Mouse (Mus musculus) spleen, adult 2 months (tissue): ENCODE data around the gene Krt23. TPM values are rescaled to one million over a fixed set of nuclear protein-coding genes. Genes with fewer than 3 reads are reported as not detected.

ENCODE experiments used
- DNase-seq, 2 experiments: peaks; one replicate each; pipeline versions ENCODE4 v3.0.0 to v3.0.0-alpha.2; 2012 to 2021; ENCODE audit warnings: low spot score in 2 of 2, low read depth in 1 of 2
- H3K27ac ChIP-seq: fragments of 200-500 bp; 2 replicates; pipeline ENCODE4 v1.5.1; 2012; ENCODE audit warnings: low read length, inconsistent platforms; ENCODE audit not compliant: insufficient read depth
- H3K27me3 ChIP-seq: fragments of 200-500 bp; 2 replicates; pipeline ENCODE4 v1.6.1; 2012; ENCODE audit warnings: mild to moderate bottlenecking, moderate library complexity, low read length, inconsistent platforms; ENCODE audit not compliant: control insufficient read depth, insufficient read depth
- H3K36me3 ChIP-seq: fragments of 200-500 bp; 2 replicates; pipeline ENCODE4 v1.6.1; 2012; ENCODE audit warnings: mild to moderate bottlenecking, low read length, inconsistent platforms; ENCODE audit not compliant: control insufficient read depth, insufficient read depth
- H3K4me1 ChIP-seq: fragments of 200-500 bp; 2 replicates; pipeline ENCODE4 v1.6.1; 2011; ENCODE audit warnings: inconsistent platforms; ENCODE audit not compliant: control insufficient read depth, insufficient read depth, insufficient read length
- H3K4me3 ChIP-seq: fragments of 200-500 bp; 2 replicates; pipeline ENCODE4 v1.5.1; 2011; ENCODE audit warnings: mild to moderate bottlenecking, inconsistent platforms; ENCODE audit not compliant: insufficient read depth, insufficient read length; ENCODE audit errors: extremely low read depth
- CTCF ChIP-seq: fragments of 200-500 bp; IDR thresholded peaks from 2 replicates; pipeline ENCODE4 v1.5.1; 2011; ENCODE audit warnings: mild to moderate bottlenecking, inconsistent platforms; ENCODE audit not compliant: insufficient read depth, insufficient read length, insufficient replicate concordance; ENCODE audit errors: extremely low read depth
- POLR2A ChIP-seq: fragments of 200-500 bp; IDR thresholded peaks from 2 replicates; pipeline ENCODE4 v1.6.1; 2011; ENCODE audit warnings: low read depth, low read length, inconsistent platforms
- WGBS: fragments of 180-500 bp; shearing (Covaris S2); methylation state at CpG from one replicate; pipeline ENCODE4 v1.1.7; 2018; 5-methylcytosine and 5-hydroxymethylcytosine counted together
- polyA plus RNA-seq: library from polyadenylated mRNA; depleted of rRNA; stranded (reverse); fragments of >200 nt; gene quantifications from 2 replicates; pipeline ENCODE4 v1.2.3, GENCODE M21; 2012

The Krt23 gene
- polyA plus RNA-seq, 1 experiment, result 0.06 TPM

GRCm38 (mm10) chr11:99472405-99472804 is 20.5 kb downstream of the Krt23 start:
- H3K36me3 ChIP-seq, result no peaks in the 10 kb centered on the region
- 61% methylated on average over 4 of the region's 4 CpGs for WGBS
- H3K27ac ChIP-seq, result no peak overlapping the region
- no peaks in the 10 kb centered on the region for H3K27me3 ChIP-seq
- TF ChIP-seq CTCF (no peak), POLR2A (no peak)
- H3K4me3 ChIP-seq, result no peak overlapping the region
- no peaks in the 10 kb centered on the region for H3K4me1 ChIP-seq
- DNase-seq, result no peak

- DNase-seq, result no peak
- Histone ChIP-seq H3K4me3 (no peak overlapping the region), H3K4me1 (no peaks in the 10 kb centered on the region), H3K27me3 (no peaks in the 10 kb centered on the region), H3K36me3 (no peaks in the 10 kb centered on the region), H3K27ac (no peak overlapping the region)
- WGBS, result 94% methylated on average over 6 of the region's 6 CpGs
- TF ChIP-seq POLR2A (no peak), CTCF (no peak)
Measured at GRCm38 (mm10) chr11:99471946-99472345, 21.0 kb downstream of the Krt23 start.

GRCm38 (mm10) chr11:99469228-99469627 is 23.7 kb downstream of the Krt23 start:
- Histone ChIP-seq H3K27me3 (no peaks in the 10 kb centered on the region), H3K27ac (no peak overlapping the region), H3K4me1 (no peaks in the 10 kb centered on the region), H3K36me3 (no peaks in the 10 kb centered on the region), H3K4me3 (no peak overlapping the region)
- WGBS, result 74% methylated on average over 4 of the region's 4 CpGs
- no peak for DNase-seq
- TF ChIP-seq CTCF, result no peak
- TF ChIP-seq POLR2A, result no peak

GRCm38 (mm10) chr11:99468566-99468965 is 24.4 kb downstream of the Krt23 start:
- DNase-seq, result no peak
- TF ChIP-seq CTCF (no peak), POLR2A (no peak)
- Histone ChIP-seq H3K36me3 (no peaks in the 10 kb centered on the region), H3K27ac (no peak overlapping the region), H3K27me3 (no peaks in the 10 kb centered on the region), H3K4me1 (no peaks in the 10 kb centered on the region), H3K4me3 (no peak overlapping the region)
- WGBS, result 84% methylated on average over 11 of the region's 11 CpGs

GRCm38 (mm10) chr11:99466316-99466715 is 26.6 kb downstream of the Krt23 start:
- Histone ChIP-seq H3K27me3 (no peaks in the 10 kb centered on the region), H3K36me3 (no peaks in the 10 kb centered on the region), H3K27ac (no peak overlapping the region), H3K4me3 (no peak overlapping the region), H3K4me1 (no peaks in the 10 kb centered on the region)
- WGBS, result 39% methylated on average over 7 of the region's 7 CpGs
- no peak for DNase-seq
- TF ChIP-seq POLR2A (no peak), CTCF (no peak)

- DNase-seq, result peak; percentile 26 to 30
- TF ChIP-seq CTCF (peak; percentile 73; the same call in 1 of the 2 replicates), POLR2A (no peak)
- Histone ChIP-seq H3K27me3 (no peaks in the 10 kb centered on the region), H3K4me1 (no peaks in the 10 kb centered on the region), H3K27ac (no peak overlapping the region), H3K36me3 (no peaks in the 10 kb centered on the region), H3K4me3 (no peak overlapping the region)
- 10% methylated on average over 5 of the region's 5 CpGs for WGBS
Measured at GRCm38 (mm10) chr11:99464836-99465235, 28.1 kb downstream of the Krt23 start.

GRCm38 (mm10) chr11:99463155-99463554 is 29.8 kb downstream of the Krt23 start:
- 12% methylated on average over 8 of the region's 8 CpGs for WGBS
- DNase-seq, result peak; percentile 9 to 23
- Histone ChIP-seq H3K4me3 (no peak overlapping the region), H3K27ac (no peak overlapping the region), H3K4me1 (no peaks in the 10 kb centered on the region), H3K36me3 (no peaks in the 10 kb centered on the region), H3K27me3 (no peaks in the 10 kb centered on the region)
- TF ChIP-seq POLR2A (no peak), CTCF (peak; percentile 79; the same call in 1 of the 2 replicates)
